Mouse (Mus musculus) liver, embryonic 16.5 days (tissue): ENCODE measurements at regions not wholly inside any gene's neighbourhood (a gene's known extent, or its start where the extent isn't known, plus 50 kb on each side); places are given as distances from the start of the nearest gene placed in this dataset.

Experiments
- ATAC-seq: fragments of 200-750 bp; cut with Nextera tagmentation; 2 replicates; pipeline ENCODE4 v1.8.0; 2017; ENCODE audit warnings: low read depth, mild to moderate bottlenecking, moderate number of reproducible peaks, moderate library complexity
- H3K27ac ChIP-seq: fragments of 300-500 bp; sonication (generic); 2 replicates; pipeline ENCODE4 v1.5.1; 2014; ENCODE audit warnings: mild to moderate bottlenecking, low read length
- H3K27me3 ChIP-seq: fragments of 300-500 bp; sonication (generic); 2 replicates; pipeline ENCODE4 v1.6.1; 2014; ENCODE audit warnings: low read depth, low read length, mixed read lengths; ENCODE audit not compliant: control insufficient read depth, insufficient read depth
- H3K36me3 ChIP-seq: fragments of 300-500 bp; sonication (generic); 2 replicates; pipeline ENCODE4 v1.6.1; 2014; ENCODE audit warnings: mild to moderate bottlenecking; ENCODE audit not compliant: control insufficient read depth, insufficient read depth
- H3K4me1 ChIP-seq: fragments of 300-500 bp; sonication (generic); 2 replicates; pipeline ENCODE4 v1.6.1; 2014; ENCODE audit warnings: low read depth, low read length, mixed read lengths; ENCODE audit not compliant: control insufficient read depth
- H3K4me2 ChIP-seq: fragments of 300-500 bp; sonication (generic); 2 replicates; pipeline ENCODE4 v1.6.1; 2014; ENCODE audit warnings: low read depth, low read length, mixed read lengths
- H3K4me3 ChIP-seq: fragments of 300-500 bp; sonication (generic); 2 replicates; pipeline ENCODE4 v1.5.1; 2014; ENCODE audit warnings: low read depth, mild to moderate bottlenecking, low read length
- H3K9ac ChIP-seq: fragments of 300-500 bp; sonication (generic); 2 replicates; pipeline ENCODE4 v1.6.1; 2014; ENCODE audit warnings: low read depth, low read length
- H3K9me3 ChIP-seq: fragments of 300-500 bp; sonication (generic); replicated peaks from 2 replicates; pipeline ENCODE4 v1.6.1; 2016; ENCODE audit warnings: low read length; ENCODE audit not compliant: control insufficient read depth
- WGBS: fragments of 180-500 bp; shearing (Covaris S2); extraction: QIAGEN DNeasy Blood & Tissue Kit; methylation state at CpG from one replicate; pipeline ENCODE4 v1.1.7; 2014; ENCODE audit not compliant: insufficient replicate concordance; 5-methylcytosine and 5-hydroxymethylcytosine counted together

DNA sequence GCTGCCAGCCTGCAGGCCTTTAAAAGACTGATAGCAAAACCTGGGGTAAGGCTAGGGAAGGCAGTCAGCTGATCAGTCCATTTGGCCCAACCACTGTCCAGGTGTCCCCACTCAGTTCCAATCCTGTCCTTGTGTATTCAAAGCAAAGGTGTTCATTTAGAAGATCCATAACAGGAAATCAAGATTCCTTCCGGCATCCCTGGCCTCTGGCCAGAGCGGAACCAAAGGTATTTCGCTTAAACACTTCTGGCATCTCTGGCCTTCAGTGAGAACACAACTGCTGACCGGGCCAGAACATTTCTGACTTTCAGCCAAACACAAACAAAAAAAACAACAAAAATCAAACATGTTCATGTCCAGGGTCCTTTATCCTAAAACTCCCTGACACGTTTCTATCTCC is 102.3 kb downstream of the Hsd17b3 start:
- Histone ChIP-seq H3K4me1 (no peaks in the 10 kb centered on the region), H3K9ac (no peak overlapping the region), H3K27ac (no peak overlapping the region), H3K36me3 (no peaks in the 10 kb centered on the region), H3K4me2 (no peak overlapping the region), H3K4me3 (no peak overlapping the region), H3K9me3 (no peaks in the 10 kb centered on the region), H3K27me3 (no peaks in the 10 kb centered on the region)
- WGBS, result 67% methylated on average over 5 of the region's 5 CpGs
- no peak for ATAC-seq

DNA sequence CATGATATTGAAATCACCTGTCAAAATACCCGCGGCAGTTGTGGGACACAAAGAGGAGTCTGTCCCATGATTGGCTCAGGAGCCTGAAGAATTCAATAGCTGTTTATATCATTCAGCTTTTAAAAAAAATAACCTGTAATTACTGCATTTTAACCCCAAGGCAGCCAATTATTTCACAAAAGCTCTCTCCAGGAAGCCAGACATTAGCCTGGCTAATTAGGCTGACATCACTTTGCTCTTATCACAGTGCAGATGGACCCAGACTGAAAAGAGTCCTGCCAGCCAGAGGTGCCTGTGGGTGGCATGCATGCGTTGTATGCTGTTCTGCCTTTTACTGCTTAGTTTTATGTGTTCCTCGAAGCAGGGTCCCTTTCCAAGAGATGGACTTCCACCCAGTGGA is 103.4 kb downstream of the Hsd17b3 start:
- H3K4me3 ChIP-seq, result no peak overlapping the region
- no peaks in the 10 kb centered on the region for H3K27me3 ChIP-seq
- WGBS, result 35% methylated on average over 4 of the region's 4 CpGs
- no peak for ATAC-seq
- no peaks in the 10 kb centered on the region for H3K4me1 ChIP-seq
- no peak overlapping the region for H3K4me2 ChIP-seq
- H3K36me3 ChIP-seq, result no peaks in the 10 kb centered on the region
- H3K9me3 ChIP-seq, result no peaks in the 10 kb centered on the region
- H3K9ac ChIP-seq, result no peak overlapping the region
- H3K27ac ChIP-seq, result no peak overlapping the region

DNA sequence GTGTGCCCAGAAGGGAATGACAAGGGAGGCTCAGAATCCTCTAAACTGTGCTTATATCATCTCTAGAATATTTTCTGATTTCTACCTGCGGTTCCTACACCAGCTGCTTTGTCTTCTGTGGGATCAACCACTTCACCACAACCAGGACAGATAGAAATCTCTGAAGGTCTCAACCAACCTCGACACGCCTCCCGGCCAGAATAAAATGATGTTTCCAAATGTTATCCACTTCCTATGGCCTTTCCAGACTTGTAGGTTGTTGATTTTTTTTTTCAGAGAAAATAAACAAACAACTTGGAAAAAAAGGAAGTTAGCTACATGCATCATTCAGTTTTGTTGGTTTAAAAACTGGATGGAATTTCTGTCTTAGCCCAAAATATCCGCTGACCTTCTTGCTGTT is 103.9 kb downstream of the Hsd17b3 start:
- H3K9me3 ChIP-seq, result no peaks in the 10 kb centered on the region
- no peak overlapping the region for H3K4me3 ChIP-seq
- H3K36me3 ChIP-seq, result no peaks in the 10 kb centered on the region
- no peak overlapping the region for H3K9ac ChIP-seq
- no peak for ATAC-seq
- H3K4me2 ChIP-seq, result no peak overlapping the region
- H3K27me3 ChIP-seq, result no peaks in the 10 kb centered on the region
- WGBS, result 46% methylated on average over 5 of the region's 5 CpGs
- no peaks in the 10 kb centered on the region for H3K4me1 ChIP-seq
- H3K27ac ChIP-seq, result no peak overlapping the region

GRCm38 (mm10) chr13:63980012-63980691 is 108.9 kb downstream of the Hsd17b3 start:
- H3K27ac ChIP-seq, result no peak overlapping the region
- no peak overlapping the region for H3K4me2 ChIP-seq
- no peaks in the 10 kb centered on the region for H3K9me3 ChIP-seq
- H3K9ac ChIP-seq, result no peak overlapping the region
- no peaks in the 10 kb centered on the region for H3K27me3 ChIP-seq
- no peaks in the 10 kb centered on the region for H3K36me3 ChIP-seq
- H3K4me1 ChIP-seq, result no peaks in the 10 kb centered on the region
- no peak overlapping the region for H3K4me3 ChIP-seq
- 28% methylated on average over 7 of the region's 7 CpGs for WGBS
- no peak for ATAC-seq

- Histone ChIP-seq H3K27ac (no peak overlapping the region), H3K27me3 (no peaks in the 10 kb centered on the region), H3K36me3 (no peaks in the 10 kb centered on the region), H3K4me2 (no peak overlapping the region), H3K4me3 (no peak overlapping the region), H3K9me3 (no peaks in the 10 kb centered on the region), H3K4me1 (no peaks in the 10 kb centered on the region), H3K9ac (no peak overlapping the region)
- WGBS, result 47% methylated on average over 1 of the region's 1 CpGs
- no peak for ATAC-seq
Observed at GRCm38 (mm10) chr13:63979581-63979980, 109.4 kb downstream of the Hsd17b3 start.

- WGBS, result 58% methylated on average over 2 of the region's 2 CpGs
- no peaks in the 10 kb centered on the region for H3K9me3 ChIP-seq
- no peak overlapping the region for H3K4me2 ChIP-seq
- ATAC-seq, result no peak
- H3K9ac ChIP-seq, result no peak overlapping the region
- no peaks in the 10 kb centered on the region for H3K4me1 ChIP-seq
- no peaks in the 10 kb centered on the region for H3K36me3 ChIP-seq
- no peak overlapping the region for H3K4me3 ChIP-seq
- no peak overlapping the region for H3K27ac ChIP-seq
- H3K27me3 ChIP-seq, result no peaks in the 10 kb centered on the region
Observed at GRCm38 (mm10) chr13:63969907-63970306, 119.1 kb downstream of the Hsd17b3 start.

DNA sequence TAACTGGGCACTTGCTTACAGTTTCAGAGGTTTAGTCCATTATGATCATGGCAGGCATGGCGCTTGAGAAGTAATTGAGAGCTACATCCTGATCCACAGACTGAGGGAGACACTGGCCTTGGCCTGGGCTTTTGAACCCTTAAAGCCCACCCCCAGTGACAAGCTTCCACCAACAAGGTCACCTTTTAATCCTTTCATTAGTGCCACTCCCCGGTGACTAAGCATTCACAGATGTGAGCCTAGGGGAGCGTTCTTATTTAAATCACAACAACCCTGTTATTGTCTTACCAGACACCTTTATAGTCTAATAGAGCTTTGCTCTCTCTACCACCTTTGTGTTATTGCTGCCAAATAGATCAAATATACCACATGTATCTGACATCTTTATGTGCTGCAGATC is 120.4 kb downstream of the Hsd17b3 start:
- Histone ChIP-seq H3K4me3 (no peak overlapping the region), H3K9me3 (no peaks in the 10 kb centered on the region), H3K27ac (no peak overlapping the region), H3K4me2 (no peak overlapping the region), H3K4me1 (no peaks in the 10 kb centered on the region), H3K27me3 (no peaks in the 10 kb centered on the region), H3K36me3 (no peaks in the 10 kb centered on the region), H3K9ac (no peak overlapping the region)
- ATAC-seq, result no peak
- WGBS, result 73% methylated on average over 3 of the region's 3 CpGs

DNA sequence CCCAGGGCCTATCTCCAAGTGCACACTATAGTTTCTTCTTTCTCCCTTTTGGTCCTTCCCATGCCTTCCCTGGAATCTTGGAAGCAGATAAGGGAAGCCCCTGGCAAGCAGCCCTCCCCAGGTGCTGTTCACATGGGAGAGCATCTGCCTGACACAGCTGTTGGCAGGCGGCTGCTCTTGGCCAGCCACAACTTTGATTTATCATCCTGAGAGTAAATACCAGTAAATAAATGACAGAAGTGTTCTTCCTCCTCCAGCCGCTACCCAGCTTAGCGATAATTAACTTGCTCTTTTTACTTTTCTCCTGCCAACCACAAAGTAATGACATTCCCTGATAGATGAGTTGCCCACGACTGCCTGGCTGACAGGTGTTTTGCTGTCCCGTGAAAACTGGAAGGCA is 131.9 kb downstream of the Hsd17b3 start:
- Histone ChIP-seq H3K36me3 (no peaks in the 10 kb centered on the region), H3K9me3 (0 out of 2 replicates have a peak, but pooled peaks cover 2% of the 10 kb centered on the region), H3K27me3 (no peaks in the 10 kb centered on the region), H3K9ac (no peak overlapping the region), H3K27ac (no peak overlapping the region), H3K4me3 (no peak overlapping the region), H3K4me2 (no peak overlapping the region), H3K4me1 (no peaks in the 10 kb centered on the region)
- no peak for ATAC-seq
- WGBS, result 32% methylated on average over 5 of the region's 5 CpGs

- no peak overlapping the region for H3K4me3 ChIP-seq
- H3K9me3 ChIP-seq, result 0 out of 2 replicates have a peak, but pooled peaks cover 2% of the 10 kb centered on the region
- no peaks in the 10 kb centered on the region for H3K36me3 ChIP-seq
- no peak overlapping the region for H3K27ac ChIP-seq
- 76% methylated on average over 2 of the region's 2 CpGs for WGBS
- H3K4me2 ChIP-seq, result no peak overlapping the region
- no peak overlapping the region for H3K9ac ChIP-seq
- no peaks in the 10 kb centered on the region for H3K27me3 ChIP-seq
- peak; percentile 65 for ATAC-seq
- no peaks in the 10 kb centered on the region for H3K4me1 ChIP-seq
Observed at GRCm38 (mm10) chr13:63954305-63954704, 134.7 kb downstream of the Hsd17b3 start.
